Mouse (Mus musculus) stomach, embryonic 16.5 days (tissue): ENCODE measurements at regions not wholly inside any gene's neighbourhood (a gene's known extent, or its start where the extent isn't known, plus 50 kb on each side); places are given as distances from the start of the nearest gene placed in this dataset.

Experiments used
- ATAC-seq: fragments of 200-750 bp; cut with Nextera tagmentation; 2 replicates; pipeline ENCODE4 v1.8.0; 2017; ENCODE audit warnings: moderate number of reproducible peaks, moderate TSS enrichment; ENCODE audit not compliant: insufficient read depth, low FRiP score
- H3K27ac ChIP-seq: fragments of 300-500 bp; sonication (generic); 2 replicates; pipeline ENCODE4 v1.5.1; 2014; ENCODE audit warnings: low read length
- H3K27me3 ChIP-seq: fragments of 300-500 bp; sonication (generic); 2 replicates; pipeline ENCODE4 v1.6.1; 2014; ENCODE audit warnings: low read length, control low read depth, mixed read lengths; ENCODE audit not compliant: control insufficient read depth, insufficient read depth
- H3K36me3 ChIP-seq: fragments of 300-500 bp; sonication (generic); 2 replicates; pipeline ENCODE4 v1.6.1; 2014; ENCODE audit warnings: low read length; ENCODE audit not compliant: control insufficient read depth, insufficient read depth
- H3K4me1 ChIP-seq: fragments of 300-500 bp; sonication (generic); 2 replicates; pipeline ENCODE4 v1.6.1; 2014; ENCODE audit warnings: low read length, control low read depth, mixed read lengths; ENCODE audit not compliant: control insufficient read depth, insufficient read depth
- H3K4me2 ChIP-seq: fragments of 300-500 bp; sonication (generic); 2 replicates; pipeline ENCODE4 v1.6.1; 2014; ENCODE audit warnings: low read depth, low read length, mixed read lengths
- H3K4me3 ChIP-seq: fragments of 300-500 bp; sonication (generic); replicated peaks from 2 replicates; pipeline ENCODE4 v1.5.1; 2014; ENCODE audit warnings: mild to moderate bottlenecking, low read length
- H3K9ac ChIP-seq: fragments of 300-500 bp; sonication (generic); 2 replicates; pipeline ENCODE4 v1.6.1; 2014; ENCODE audit warnings: low read length
- H3K9me3 ChIP-seq: fragments of 300-500 bp; sonication (generic); replicated peaks from 2 replicates; pipeline ENCODE4 v1.6.1; 2016; ENCODE audit warnings: low read length, control low read depth; ENCODE audit not compliant: control insufficient read depth
- WGBS: fragments of 180-500 bp; shearing (Covaris S2); extraction: QIAGEN DNeasy Blood & Tissue Kit; methylation state at CpG from one replicate; pipeline ENCODE4 v1.1.7; 2014; 5-methylcytosine and 5-hydroxymethylcytosine counted together

DNA sequence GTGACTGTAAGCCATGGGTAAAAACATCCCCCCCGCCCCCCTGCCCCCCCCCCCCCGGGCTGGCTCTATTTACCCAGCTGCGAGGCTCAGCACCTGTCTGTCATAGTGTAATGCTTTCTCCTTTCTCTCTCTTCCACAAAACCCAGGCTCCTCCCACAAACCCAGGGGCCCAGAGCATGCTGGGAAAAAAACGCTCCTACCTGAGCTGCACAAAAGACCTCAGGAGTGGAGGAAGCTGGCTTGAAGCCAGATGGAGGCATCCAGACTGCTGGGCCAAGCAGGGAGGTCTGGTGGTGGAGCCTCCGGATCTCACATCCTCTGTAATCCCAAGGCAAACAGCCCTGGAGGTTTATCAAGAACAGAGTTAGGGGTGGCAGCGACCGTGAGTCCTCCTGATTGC is 553.6 kb downstream of the Med13l start:
- H3K4me2 ChIP-seq = no peak overlapping the region

DNA sequence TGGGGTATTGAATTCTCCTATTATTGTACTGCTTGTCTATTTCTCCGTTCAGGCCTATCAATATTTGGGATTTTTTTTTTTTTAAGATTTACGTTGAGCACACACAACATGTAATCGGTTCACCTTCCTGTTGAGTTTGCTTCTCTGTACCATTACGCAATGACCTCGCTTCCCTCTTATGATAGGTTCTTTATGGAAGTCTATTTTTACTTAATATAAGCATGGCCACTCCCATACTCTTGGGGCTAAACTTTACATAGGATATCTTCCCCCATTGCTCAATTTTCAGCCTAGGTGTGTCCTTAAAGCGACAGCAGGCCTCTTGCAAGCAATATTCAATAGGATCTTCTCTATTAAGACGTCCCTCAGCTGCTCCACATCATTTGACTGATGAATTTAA is 544.7 kb upstream of the Tbx3 start:
- Histone ChIP-seq H3K4me3 (no peak overlapping the region), H3K4me2 (no peak overlapping the region), H3K36me3 (no peaks in the 10 kb centered on the region), H3K9ac (no peak overlapping the region), H3K4me1 (no peaks in the 10 kb centered on the region), H3K27me3 (no peaks in the 10 kb centered on the region), H3K9me3 (no peaks in the 10 kb centered on the region), H3K27ac (no peak overlapping the region)
- ATAC-seq = no peak; the same call in 1 of the 2 replicates
- 65% methylated on average over 7 of the region's 7 CpGs for WGBS

More for the DNA sequence above, 553.6 kb downstream of the Med13l start:
- H3K4me1 ChIP-seq = peaks cover 11% of the 10 kb centered on the region; the same call in 1 of the 2 replicates
- ATAC-seq = peak; percentile 85
- H3K9me3 ChIP-seq = no peaks in the 10 kb centered on the region
- H3K9ac ChIP-seq = no peak overlapping the region
- H3K36me3 ChIP-seq = no peaks in the 10 kb centered on the region
- no peaks in the 10 kb centered on the region for H3K27me3 ChIP-seq
- no peak overlapping the region for H3K4me3 ChIP-seq
- 50% methylated on average over 7 of the region's 7 CpGs for WGBS
- H3K27ac ChIP-seq = no peak overlapping the region

DNA sequence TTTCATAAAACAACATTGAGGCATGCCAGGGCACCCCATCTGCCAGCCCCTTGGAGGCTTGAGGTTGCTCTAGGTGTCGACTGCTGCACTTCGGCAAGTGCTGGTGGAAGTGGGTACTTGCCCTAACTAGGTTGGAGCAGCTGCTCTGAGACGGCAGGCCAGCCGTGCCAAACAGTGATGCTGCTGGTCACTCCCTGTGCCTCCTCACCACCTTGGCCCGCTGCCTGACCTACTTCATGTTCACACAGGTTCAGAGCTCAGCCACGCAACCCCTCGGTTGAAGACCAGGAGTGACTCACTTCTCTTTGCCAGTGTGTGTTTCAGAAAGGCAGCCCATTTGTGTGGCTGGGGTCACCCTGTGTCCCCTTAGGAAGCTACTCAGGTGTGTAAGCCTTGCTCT is 540.3 kb upstream of the Tbx3 start:
- Histone ChIP-seq H3K36me3 (no peaks in the 10 kb centered on the region), H3K9me3 (no peaks in the 10 kb centered on the region), H3K4me1 (no peaks in the 10 kb centered on the region), H3K4me3 (no peak overlapping the region), H3K27me3 (no peaks in the 10 kb centered on the region), H3K4me2 (no peak overlapping the region), H3K9ac (no peak overlapping the region), H3K27ac (no peak overlapping the region)
- 85% methylated on average over 7 of the region's 7 CpGs for WGBS
- ATAC-seq = no peak

DNA sequence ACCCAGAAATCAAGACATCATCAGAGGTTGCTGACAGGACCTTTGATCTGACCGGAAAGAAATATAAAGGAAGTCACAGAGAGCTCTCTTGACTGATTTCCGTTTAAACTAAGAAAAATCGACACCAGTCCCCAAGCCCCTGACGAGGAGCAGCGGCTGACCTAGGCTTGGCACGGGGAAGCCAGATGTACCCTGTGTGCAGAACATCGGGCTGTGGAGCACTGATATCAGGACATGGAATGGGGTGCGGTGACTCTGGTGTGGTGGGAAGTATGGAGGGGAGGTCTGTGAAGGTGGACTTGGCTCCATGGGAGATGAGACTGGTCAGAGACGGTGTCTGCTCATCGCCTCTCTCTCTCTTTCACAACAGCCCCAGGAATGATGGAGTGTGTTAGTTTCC is 539.0 kb upstream of the Tbx3 start:
- H3K4me3 ChIP-seq = no peak overlapping the region
- no peak overlapping the region for H3K9ac ChIP-seq
- H3K4me2 ChIP-seq = no peak overlapping the region
- H3K27ac ChIP-seq = no peak overlapping the region
- ATAC-seq = no peak
- no peaks in the 10 kb centered on the region for H3K27me3 ChIP-seq
- 52% methylated on average over 10 of the region's 10 CpGs for WGBS
- no peaks in the 10 kb centered on the region for H3K36me3 ChIP-seq
- H3K9me3 ChIP-seq = no peaks in the 10 kb centered on the region
- H3K4me1 ChIP-seq = peaks cover 2% of the 10 kb centered on the region; the same call in 1 of the 2 replicates

DNA sequence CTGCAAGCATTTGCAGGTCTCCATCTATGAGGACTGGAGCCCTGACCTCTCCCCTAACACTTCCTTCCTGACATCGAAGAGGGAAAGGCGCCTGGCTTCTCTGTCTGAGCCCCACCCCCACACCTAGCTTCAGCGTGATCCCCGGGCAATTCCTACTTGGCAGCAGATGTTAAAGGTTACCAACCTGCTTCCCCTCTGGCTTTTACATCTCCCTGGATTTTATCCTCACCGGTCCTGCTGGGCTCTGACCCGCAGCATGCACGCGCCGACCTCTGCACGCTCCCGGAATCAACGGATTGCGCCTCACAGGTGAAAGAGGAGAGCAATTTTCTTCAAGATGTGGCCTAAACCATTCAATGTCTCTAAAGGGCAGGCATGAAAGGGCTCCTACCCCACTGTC is 537.1 kb upstream of the Tbx3 start:
- Histone ChIP-seq H3K4me1 (peaks cover 11% of the 10 kb centered on the region), H3K4me3 (no peak overlapping the region), H3K27me3 (no peaks in the 10 kb centered on the region), H3K9me3 (no peaks in the 10 kb centered on the region), H3K36me3 (no peaks in the 10 kb centered on the region), H3K27ac (no peak overlapping the region), H3K9ac (no peak overlapping the region), H3K4me2 (no peak overlapping the region)
- ATAC-seq = no peak
- WGBS = 49% methylated on average over 13 of the region's 13 CpGs

DNA sequence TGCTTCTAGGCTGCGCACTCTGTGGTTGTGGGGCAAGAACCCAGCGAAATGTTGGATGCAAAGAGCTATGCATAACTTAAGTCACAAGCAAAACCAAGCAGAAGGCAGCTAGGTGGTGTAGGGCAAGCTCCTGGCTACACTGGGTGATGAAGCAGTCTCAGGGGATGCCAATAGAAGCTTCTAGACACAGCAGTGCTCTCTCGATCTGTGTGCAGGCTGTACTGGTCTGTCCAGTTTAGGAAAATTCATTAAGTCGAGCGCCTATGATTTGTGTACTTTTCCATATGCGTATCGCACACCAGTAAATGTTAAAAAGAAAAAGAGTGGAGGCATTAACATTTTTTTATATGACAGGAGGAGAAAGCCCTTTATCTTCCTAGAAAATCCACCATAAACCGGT is 533.6 kb upstream of the Tbx3 start:
- Histone ChIP-seq H3K4me2 (peak overlapping the region; percentile 52), H3K9ac (no peak overlapping the region), H3K4me3 (0 out of 2 replicates have a peak overlapping the region, but pooled peaks have one; percentile 34), H3K27me3 (no peaks in the 10 kb centered on the region), H3K36me3 (no peaks in the 10 kb centered on the region), H3K9me3 (no peaks in the 10 kb centered on the region), H3K4me1 (peaks cover 24% of the 10 kb centered on the region), H3K27ac (peak overlapping the region; percentile 68; the same call in 1 of the 2 replicates)
- ATAC-seq = peak; percentile 65; the same call in 1 of the 2 replicates
- 41% methylated on average over 8 of the region's 8 CpGs for WGBS

DNA sequence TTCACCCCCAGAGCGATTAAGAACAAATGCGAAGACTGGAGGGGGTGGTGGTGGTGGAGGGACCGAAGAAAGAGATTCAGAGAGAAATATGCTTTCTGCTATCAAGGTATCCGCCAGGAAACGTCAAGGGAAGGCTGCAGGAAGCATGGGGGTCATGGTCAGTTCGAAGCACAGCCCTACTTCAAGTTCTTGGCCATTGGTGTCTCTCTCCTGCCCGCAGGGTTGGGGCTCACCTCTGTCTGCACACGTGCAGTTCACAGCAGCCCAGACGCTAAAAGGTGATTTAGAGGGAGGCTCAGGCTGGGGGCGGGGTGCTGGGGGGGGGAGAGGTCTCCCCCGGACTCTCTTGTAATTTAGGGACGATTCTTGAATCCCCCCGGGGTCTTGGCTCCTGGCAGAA is 533.1 kb upstream of the Tbx3 start:
- Histone ChIP-seq H3K27ac (peak overlapping the region; percentile 77), H3K4me1 (peaks cover 24% of the 10 kb centered on the region), H3K27me3 (no peaks in the 10 kb centered on the region), H3K36me3 (no peaks in the 10 kb centered on the region), H3K4me2 (peak overlapping the region; percentile 52), H3K9me3 (no peaks in the 10 kb centered on the region), H3K9ac (peak overlapping the region; percentile 54; the same call in 1 of the 2 replicates), H3K4me3 (peak overlapping the region; percentile 34)
- WGBS = 29% methylated on average over 13 of the region's 13 CpGs
- peak; percentile 16; the same call in 1 of the 2 replicates for ATAC-seq

DNA sequence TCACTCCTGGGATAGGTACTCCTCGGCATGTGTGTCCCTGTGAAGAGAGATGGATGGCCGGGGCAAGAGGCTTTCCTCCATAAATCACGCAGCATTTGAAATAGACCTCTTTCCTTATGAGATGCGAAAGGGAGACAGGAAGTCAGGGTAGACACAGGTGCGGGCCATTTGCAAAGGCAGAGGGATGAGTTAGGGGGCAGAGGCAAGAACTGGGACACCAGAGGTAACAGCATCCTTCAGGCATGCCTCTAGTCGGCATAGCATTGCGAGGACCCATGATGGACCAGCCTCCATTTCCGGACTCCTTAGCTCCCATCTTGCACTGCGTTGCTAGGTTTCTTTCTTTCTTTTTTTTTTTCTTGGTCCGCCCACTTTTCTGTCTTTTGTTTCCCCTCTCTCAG is 532.6 kb upstream of the Tbx3 start:
- H3K9ac ChIP-seq = peak overlapping the region; percentile 54; the same call in 1 of the 2 replicates

DNA sequence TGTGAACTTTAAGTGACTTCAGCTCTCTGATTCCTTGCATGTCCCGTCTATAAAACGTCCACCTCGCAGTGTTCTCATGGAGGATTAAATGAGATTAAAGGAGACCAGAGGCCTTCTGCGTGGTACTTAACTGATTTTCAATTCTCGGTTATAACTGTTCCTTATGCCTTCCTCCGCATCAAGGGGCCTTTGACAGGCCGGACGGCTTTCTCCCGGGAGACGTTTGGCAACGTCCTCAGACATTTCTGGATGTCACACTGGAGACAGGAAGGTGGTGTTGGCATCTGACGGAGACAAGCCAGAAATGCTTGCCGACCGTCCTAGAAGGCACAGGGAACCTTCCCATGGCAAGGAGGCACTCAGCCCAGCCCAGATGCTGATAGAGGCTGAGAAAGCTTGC is 532.2 kb upstream of the Tbx3 start:
- Histone ChIP-seq H3K36me3 (no peaks in the 10 kb centered on the region), H3K4me1 (peaks cover 24% of the 10 kb centered on the region), H3K4me2 (peak overlapping the region; percentile 52), H3K9me3 (no peaks in the 10 kb centered on the region), H3K27me3 (no peaks in the 10 kb centered on the region), H3K27ac (0 out of 2 replicates have a peak overlapping the region, but pooled peaks have one; percentile 21), H3K9ac (peak overlapping the region; percentile 58), H3K4me3 (peak overlapping the region; percentile 34; the same call in 1 of the 2 replicates)
- WGBS = 44% methylated on average over 14 of the region's 14 CpGs
- ATAC-seq = no peak

More for the DNA sequence above, 532.6 kb upstream of the Tbx3 start:
- Histone ChIP-seq H3K27ac (peak overlapping the region; percentile 77), H3K4me3 (peak overlapping the region; percentile 34), H3K9me3 (no peaks in the 10 kb centered on the region), H3K36me3 (no peaks in the 10 kb centered on the region), H3K4me2 (peak overlapping the region; percentile 52), H3K27me3 (no peaks in the 10 kb centered on the region), H3K4me1 (peaks cover 24% of the 10 kb centered on the region)
- 36% methylated on average over 10 of the region's 10 CpGs for WGBS
- no peak for ATAC-seq
